Mouse (Mus musculus) urinary bladder, postnatal 4 days (tissue): Measurements from ENCODE around the gene Nos1.

Experiments
- DNase-seq, 2 experiments: peaks; one replicate each; pipeline ENCODE4 v3.0.0; 2021 to 2022; ENCODE audit warnings: low spot score in 2 of 2

Nos1 gene

DNA sequence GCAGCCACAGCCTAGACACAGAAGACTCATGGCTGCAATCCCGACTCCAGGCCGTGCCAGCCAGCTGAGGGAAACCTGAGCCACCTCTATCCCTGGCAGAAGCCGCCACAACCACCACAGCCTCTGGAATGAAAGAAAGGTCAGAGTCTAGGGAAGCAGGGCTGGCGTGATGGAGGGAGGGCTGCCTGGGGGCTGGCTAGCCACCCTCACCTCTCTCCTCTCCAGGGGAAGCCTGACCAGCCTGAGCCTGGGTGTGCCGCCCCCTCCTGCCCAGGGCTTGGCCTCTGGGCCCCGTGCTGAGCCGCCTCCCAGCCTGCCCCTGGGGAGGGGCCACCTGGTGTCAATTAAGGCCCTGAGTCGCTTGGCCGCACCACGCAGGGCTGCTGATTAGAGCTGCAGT lies at the start of gene Nos1:
TSS of gene Nos1 (plus strand) at position 352 of the 400 bp plus-strand sequence.
- no peak for DNase-seq

GRCm38 (mm10) chr5:117731311-117731710 lies 49.5 kb upstream of the Nos1 start:
- DNase-seq, result no peak

- DNase-seq, result no peak
Observed at GRCm38 (mm10) chr5:117744654-117745178, 36.1 kb upstream of the Nos1 start.

DNA sequence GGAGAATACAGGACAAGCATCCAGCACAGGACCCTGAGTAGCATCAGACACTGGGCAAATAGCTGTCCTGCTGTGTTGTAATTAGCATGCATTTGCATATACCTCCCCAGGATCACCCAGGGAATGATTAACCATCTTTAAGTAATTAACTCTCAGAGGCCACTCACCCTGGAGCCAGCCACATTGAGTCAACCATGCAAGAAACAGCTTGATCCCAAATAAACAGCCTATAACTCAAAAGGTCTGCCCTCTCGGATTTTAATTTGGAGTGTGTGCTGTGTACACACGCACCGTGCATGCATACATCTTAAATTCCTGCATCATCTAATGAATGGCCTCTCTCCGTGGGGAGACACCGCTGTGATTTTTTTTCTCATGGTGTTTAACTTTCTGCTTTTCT lies 31.5 kb upstream of the Nos1 start:
- no peak for DNase-seq

- no peak for DNase-seq
Observed at GRCm38 (mm10) chr5:117757696-117758482, 22.9 kb upstream of the Nos1 start.

DNA sequence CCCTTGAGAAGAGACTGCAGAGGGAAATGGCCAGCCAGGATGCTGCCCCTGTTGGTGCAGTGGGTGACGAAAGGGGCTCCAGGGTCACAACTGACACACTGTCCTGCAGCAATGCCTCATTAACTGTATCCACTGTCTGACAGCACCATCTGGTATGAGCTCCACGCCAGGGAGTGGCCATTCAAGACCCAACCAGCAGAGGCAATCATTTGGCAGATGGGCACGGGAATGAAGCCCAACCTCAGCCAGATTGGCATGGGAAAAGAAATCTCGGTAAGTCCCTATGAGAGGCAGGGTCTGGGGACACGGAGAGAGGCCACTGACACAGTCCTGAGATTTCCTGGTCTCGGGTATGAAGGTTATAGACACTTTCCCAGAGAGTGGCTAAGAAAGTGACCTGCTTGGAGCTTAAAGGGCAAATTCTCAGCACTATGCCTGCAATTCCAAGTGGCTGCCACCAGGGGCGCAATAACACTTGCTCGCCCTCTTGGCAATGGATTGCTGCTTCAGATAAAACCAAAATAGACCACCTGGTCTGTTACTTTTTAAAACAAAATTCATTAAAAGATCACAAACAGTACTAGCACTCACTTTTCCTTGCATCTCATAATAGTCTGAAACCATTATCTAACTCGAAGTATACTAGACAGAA lies 19.5 kb upstream of the Nos1 start:
- no peak for DNase-seq

DNA sequence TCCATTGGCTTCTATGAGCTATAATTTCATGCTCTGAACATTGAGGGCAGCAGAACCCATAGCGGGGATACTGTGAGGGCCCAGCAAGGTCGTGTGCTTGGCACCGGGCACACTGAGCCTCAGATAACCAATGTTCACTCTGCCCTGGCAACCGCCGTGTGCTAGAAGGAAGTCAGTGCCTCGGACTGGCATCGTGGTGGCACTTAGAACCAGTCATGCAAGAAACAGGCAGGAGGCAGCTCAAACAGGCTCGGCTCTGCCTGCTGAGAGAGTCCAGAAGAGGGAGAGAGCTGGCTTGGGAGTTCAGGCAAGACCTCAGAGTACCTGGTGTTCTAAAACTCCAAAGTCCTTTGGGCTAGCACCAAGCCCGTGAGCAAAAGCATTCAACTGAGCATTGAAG lies 16.3 kb upstream of the Nos1 start:
- DNase-seq, result no peak

GRCm38 (mm10) chr5:117779175-117779574 lies 1.7 kb upstream of the Nos1 start:
- DNase-seq, result no peak

DNA sequence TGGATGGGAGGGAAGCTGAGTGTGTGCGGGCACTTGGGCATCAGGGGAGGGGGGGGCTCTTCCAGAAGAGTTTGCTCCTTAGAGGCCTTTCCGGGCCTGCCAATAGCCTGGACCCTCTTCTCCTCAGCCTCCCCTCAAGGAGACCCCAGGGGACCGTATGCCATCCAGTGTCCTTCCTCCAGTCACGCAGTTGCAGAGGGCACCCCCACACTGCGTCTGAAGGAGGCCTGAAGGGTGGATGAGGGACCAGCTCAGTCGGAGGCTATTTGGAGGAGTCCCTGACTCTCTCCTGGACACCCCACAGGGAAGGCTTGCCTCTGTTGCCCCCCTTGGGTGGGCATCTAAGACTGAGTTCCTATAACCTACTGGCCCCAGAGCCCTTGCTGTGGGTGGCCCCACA lies 346 bp downstream of the Nos1 start:
- DNase-seq, result no peak

DNA sequence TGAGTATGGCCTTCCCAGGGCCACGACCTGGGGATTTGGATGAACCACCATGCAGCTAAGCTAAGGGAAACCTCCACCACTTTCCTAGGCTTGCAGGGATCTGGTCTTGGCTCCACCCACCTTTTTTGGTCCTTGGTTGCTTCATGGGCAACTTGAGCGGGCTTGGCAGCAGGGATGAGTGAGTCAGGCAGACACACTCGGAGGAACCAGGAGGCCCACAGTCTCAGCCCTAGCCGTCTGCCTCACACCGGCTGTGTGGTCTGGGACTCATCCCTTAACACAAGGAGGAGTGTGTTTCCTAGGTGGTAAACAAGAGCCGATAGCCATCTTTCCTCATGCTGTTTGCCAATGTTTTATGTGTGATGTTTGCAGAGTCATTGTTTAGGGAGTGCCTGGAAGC lies 9.2 kb downstream of the Nos1 start:
- DNase-seq, result no peak

- no peak for DNase-seq
Observed at GRCm38 (mm10) chr5:117791875-117792274, 11.0 kb downstream of the Nos1 start.

GRCm38 (mm10) chr5:117800849-117801248 lies 20.0 kb downstream of the Nos1 start:
- DNase-seq, result no peak

DNA sequence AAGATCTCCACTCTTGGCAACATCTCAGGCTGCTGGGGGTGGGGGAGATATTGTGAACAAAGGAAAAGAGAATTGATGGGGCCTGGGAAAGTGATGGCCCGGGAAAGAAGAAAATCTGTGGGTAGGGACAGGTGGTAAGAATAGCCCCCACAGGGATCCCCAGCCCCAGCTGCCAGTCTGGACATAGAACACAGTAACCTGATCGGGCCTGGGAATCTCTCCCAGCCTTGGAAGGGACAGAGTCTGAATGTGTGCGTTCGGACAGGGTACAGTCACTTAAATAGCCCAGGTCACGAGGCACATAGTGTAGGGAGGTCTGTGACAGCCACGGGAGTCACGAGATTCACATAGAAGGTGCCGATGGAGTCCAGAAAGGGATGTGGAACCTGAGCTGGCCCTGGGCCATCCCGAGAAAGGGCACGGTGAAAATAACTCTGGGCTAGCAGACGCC lies 21.3 kb downstream of the Nos1 start:
- DNase-seq, result no peak

DNA sequence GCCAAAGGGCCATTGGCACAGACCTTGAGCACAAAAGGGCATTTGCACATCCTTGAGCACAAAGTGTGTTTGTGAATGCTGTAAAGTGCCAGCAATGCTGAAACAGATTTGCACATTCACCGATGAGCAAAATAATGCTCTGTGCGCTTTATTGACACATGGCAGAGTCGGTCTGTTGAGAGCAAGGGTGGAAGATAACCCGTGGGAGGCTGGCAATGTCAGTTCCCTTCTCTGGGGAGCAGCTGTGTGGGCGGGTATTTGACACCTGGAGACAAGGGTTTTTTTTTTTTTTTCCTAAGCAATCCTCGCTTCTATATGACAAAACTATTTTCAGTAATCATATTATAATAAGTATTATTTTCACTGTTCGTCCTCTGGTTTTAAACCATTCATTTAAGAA lies 22.7 kb downstream of the Nos1 start:
- DNase-seq, result no peak

GRCm38 (mm10) chr5:117810930-117811329 lies 30.1 kb downstream of the Nos1 start:
- DNase-seq, result no peak

DNA sequence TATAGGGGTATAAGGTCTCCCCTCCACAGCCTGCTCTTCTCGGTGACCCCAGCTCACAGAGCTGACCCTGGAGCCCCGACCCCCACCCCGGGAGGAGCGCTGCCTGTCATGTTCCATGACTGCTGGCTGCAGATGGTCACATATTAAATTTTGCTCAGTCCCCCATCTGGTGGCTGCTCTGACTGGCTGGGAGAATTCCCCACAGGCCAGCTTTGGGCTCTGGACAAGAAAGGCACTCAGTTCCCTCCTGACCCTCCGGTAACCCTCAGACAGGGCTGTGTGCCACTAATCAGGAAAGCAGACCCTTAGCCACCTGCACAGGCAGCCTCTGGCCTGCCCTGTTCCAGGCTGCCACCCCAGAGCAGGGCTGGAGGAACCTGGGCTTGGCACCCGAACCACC lies 38.0 kb downstream of the Nos1 start:
- no peak for DNase-seq

DNA sequence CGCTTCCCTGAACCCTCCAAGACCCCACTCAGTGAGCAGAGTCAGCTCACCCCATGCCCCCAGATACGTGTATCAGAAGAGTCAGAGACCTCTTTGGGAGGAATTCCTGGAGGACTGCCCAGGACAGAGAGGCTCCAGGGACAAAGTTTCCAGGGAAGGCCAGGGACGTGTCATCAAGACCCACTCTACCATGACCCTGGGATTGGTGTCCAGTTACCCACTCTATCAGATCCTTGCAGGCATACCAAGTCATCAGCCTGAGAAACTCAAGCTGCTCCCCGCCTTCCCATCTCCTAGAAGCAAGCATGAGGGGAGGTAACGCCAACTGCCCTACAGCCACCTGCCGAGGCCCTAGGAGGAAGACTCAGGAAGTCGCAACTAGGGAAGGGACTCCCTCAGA lies 39.6 kb downstream of the Nos1 start:
- no peak for DNase-seq

DNA sequence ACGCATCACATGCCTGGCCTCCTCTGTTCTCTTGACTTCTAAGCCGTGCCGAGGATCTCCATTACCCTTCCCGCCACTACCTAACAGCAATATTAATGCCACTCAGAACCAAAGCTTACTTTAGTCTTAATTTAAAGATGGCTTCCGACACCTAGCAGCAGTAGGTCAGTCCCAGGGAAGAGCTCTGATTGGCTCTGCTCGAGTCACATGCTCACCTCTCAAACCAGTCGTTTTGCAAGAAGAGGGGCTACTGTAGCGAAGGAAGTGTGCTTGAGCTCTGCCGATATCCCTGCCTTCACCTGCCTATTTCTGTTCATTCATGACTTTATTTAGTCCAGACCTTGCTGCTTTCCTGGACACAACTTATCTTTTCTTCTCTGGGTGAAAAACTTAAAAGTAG lies 43.0 kb downstream of the Nos1 start:
- DNase-seq, result no peak

- no peak for DNase-seq
Observed at GRCm38 (mm10) chr5:117824486-117824885, 43.7 kb downstream of the Nos1 start.

DNA sequence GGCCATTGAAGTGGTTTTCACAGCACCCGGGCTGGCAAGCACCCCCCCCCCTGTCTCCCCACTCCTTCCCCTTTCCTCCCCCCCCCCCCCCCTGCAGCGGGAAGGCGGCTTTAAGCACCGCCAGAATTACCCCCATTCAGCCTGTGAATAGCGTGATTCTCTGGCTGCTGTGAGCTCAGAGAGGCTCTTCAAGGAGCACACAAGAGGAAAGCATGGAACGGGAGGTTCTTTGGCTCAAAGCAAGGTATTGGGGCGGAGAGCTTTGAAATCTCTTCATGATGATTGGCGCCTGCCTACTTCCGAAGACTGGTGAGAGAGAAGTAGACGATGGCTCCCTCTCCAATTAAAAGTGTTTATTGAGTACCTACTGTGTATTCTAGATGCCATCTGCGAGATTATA lies 44.5 kb downstream of the Nos1 start:
- no peak for DNase-seq

GRCm38 (mm10) chr5:117827366-117827765 lies 46.5 kb downstream of the Nos1 start:
- DNase-seq, result no peak

DNA sequence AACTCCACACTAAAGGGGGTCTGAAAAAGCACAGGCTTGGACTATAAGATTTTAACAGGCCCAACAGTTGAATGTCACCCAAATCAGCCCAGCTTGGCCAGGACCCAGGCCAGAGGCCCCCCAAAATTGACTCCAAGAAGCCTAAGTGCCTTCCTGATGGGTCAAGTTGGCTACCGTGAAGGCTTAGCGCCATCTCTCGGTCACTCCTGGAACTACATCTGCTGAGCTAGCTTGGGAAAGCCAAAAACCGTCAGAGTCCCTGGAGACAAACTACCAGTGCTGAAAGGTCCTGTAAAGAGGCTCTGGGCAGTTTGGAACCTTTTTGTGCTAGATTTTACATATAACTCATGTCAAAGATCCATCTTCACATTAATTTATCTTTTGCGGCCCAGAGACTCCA lies 56.1 kb downstream of the Nos1 start:
- peak; percentile 28 to 71 for DNase-seq

- no peak for DNase-seq
Observed at GRCm38 (mm10) chr5:117837731-117838130, 56.9 kb downstream of the Nos1 start.
